22 mouse cellular contexts compared by ENCODE assay signal in genomic region chr16:24801355-24801754, GRCm38 (mm10).
A peak's percentile ranks its signal among the peaks of the same experiment; 100 is the strongest.
DNase-seq lines count a peak whose midpoint lies in the region; ATAC-seq and TF ChIP-seq lines count a peak whose summit lies in the region.
"Had no signal": no experiment of that assay in that cellular context is flagged by ENCODE, and none has a peak within 500 bp of the region (broad histone marks: within the 10 kb centered on the region; RNA-seq: fewer than 3 reads in every experiment).

No protein-coding gene starts in this region.

- H3K4me3 ChIP-seq in heart, embryonic 16.5 days (ENCODE audit: low read length) = no peak overlapping the region
- H3K4me3 ChIP-seq in lung, postnatal 0 days (ENCODE audit: low read depth, low read length) = no peak overlapping the region
- no peak overlapping the region for H3K4me3 ChIP-seq in stomach, embryonic 14.5 days (ENCODE audit: low read depth, low read length)
- H3K4me3 ChIP-seq in hindbrain, embryonic 14.5 days (replicated peaks; ENCODE audit: low read length) = no peak overlapping the region
- H3K4me3 ChIP-seq: embryonic facial prominence, embryonic 10.5 days; forebrain, embryonic 13.5 days; gastrocnemius, adult 2 months; heart, embryonic 10.5 days; heart, embryonic 15.5 days; hindbrain, embryonic 10.5 days; hindbrain, embryonic 15.5 days had no signal

- 0 out of 2 replicates have a peak overlapping the region, but pooled peaks have one; percentile 27 for H3K27ac ChIP-seq in heart, embryonic 16.5 days (ENCODE audit: low read length)
- H3K27ac ChIP-seq in lung, postnatal 0 days (ENCODE audit: low read length) = no peak overlapping the region
- H3K27ac ChIP-seq in stomach, embryonic 14.5 days (ENCODE audit: low read length) = no peak overlapping the region
- H3K27ac ChIP-seq in hindbrain, embryonic 14.5 days = no peak overlapping the region
- H3K27ac ChIP-seq: embryonic facial prominence, embryonic 10.5 days; forebrain, embryonic 13.5 days; gastrocnemius, adult 2 months; heart, embryonic 10.5 days; heart, embryonic 15.5 days; hindbrain, embryonic 10.5 days; hindbrain, embryonic 15.5 days had no signal

- H3K4me1 ChIP-seq in heart, embryonic 16.5 days (ENCODE audit: control insufficient read depth, insufficient read depth, low read length) = peaks cover 11% of the 10 kb centered on the region
- no peaks in the 10 kb centered on the region for H3K4me1 ChIP-seq in lung, postnatal 0 days (ENCODE audit: insufficient read depth, low read depth, low read length)
- H3K4me1 ChIP-seq in stomach, embryonic 14.5 days (ENCODE audit: control insufficient read depth, insufficient read depth, low read length) = no peaks in the 10 kb centered on the region
- H3K4me1 ChIP-seq in hindbrain, embryonic 14.5 days (replicated peaks; ENCODE audit: control insufficient read depth, insufficient read depth, low read length) = no peaks in the 10 kb centered on the region
- H3K4me1 ChIP-seq: embryonic facial prominence, embryonic 10.5 days; heart, embryonic 10.5 days; hindbrain, embryonic 15.5 days had no signal

- H3K9me3 ChIP-seq in heart, embryonic 16.5 days (replicated peaks; ENCODE audit: control insufficient read depth, low read length) = no peaks in the 10 kb centered on the region
- no peaks in the 10 kb centered on the region for H3K9me3 ChIP-seq in lung, postnatal 0 days (ENCODE audit: low read length)
- H3K9me3 ChIP-seq in stomach, embryonic 14.5 days (ENCODE audit: control insufficient read depth, low read depth, low read length) = no peaks in the 10 kb centered on the region
- no peaks in the 10 kb centered on the region for H3K9me3 ChIP-seq in hindbrain, embryonic 14.5 days (ENCODE audit: control insufficient read depth, low read length)
- H3K9me3 ChIP-seq: embryonic facial prominence, embryonic 10.5 days; forebrain, embryonic 13.5 days; heart, embryonic 10.5 days; heart, embryonic 15.5 days; hindbrain, embryonic 10.5 days; hindbrain, embryonic 15.5 days had no signal

- H3K36me3 ChIP-seq in heart, embryonic 16.5 days (ENCODE audit: control insufficient read depth, insufficient read depth) = no peaks in the 10 kb centered on the region
- H3K36me3 ChIP-seq in lung, postnatal 0 days (ENCODE audit: insufficient read depth, low read length) = no peaks in the 10 kb centered on the region
- H3K36me3 ChIP-seq in stomach, embryonic 14.5 days (ENCODE audit: control insufficient read depth, insufficient read depth, low read length) = no peaks in the 10 kb centered on the region
- H3K36me3 ChIP-seq in hindbrain, embryonic 14.5 days (replicated peaks; ENCODE audit: control insufficient read depth, insufficient read depth) = no peaks in the 10 kb centered on the region
- H3K36me3 ChIP-seq: embryonic facial prominence, embryonic 10.5 days; heart, embryonic 10.5 days; heart, embryonic 15.5 days; hindbrain, embryonic 10.5 days; hindbrain, embryonic 15.5 days had no signal

- 43% methylated on average over 4 of the region's 4 CpGs for WGBS in heart, embryonic 16.5 days
- WGBS in lung, postnatal 0 days = 47% methylated on average over 4 of the region's 4 CpGs
- 67% methylated on average over 4 of the region's 4 CpGs for WGBS in stomach, embryonic 14.5 days
- WGBS in hindbrain, embryonic 14.5 days = 76% methylated on average over 4 of the region's 4 CpGs

- DNase-seq in heart, adult 8-10 months (ENCODE audit: low spot score) = no peak
- peak; percentile 42 for DNase-seq in lung, postnatal 0 days (ENCODE audit: low spot score)
- no peak for DNase-seq in lung, postnatal 25 days (ENCODE audit: low spot score)
- no peak for DNase-seq in hindbrain, embryonic 14.5 days (ENCODE audit: low spot score)
- no peak for DNase-seq in cerebellum, postnatal 4 days (ENCODE audit: low spot score in 2 of 2)
- DNase-seq: adrenal gland, adult 2 months; adrenal gland, postnatal 25 days; cerebellum, adult 18-20 months; cerebellum, adult 9-11 months; cerebellum, postnatal 36 days; gastrocnemius, adult 2 months; gastrocnemius, postnatal 25 days had no signal

- TF ChIP-seq CTCF in lung, postnatal 0 days (IDR thresholded peaks at IDR 0.05) = no peak

- no peak; the same call in 1 of the 2 replicates for TF ChIP-seq EP300 in lung, postnatal 0 days (IDR thresholded peaks at IDR 0.05)

- no peak overlapping the region for H3K4me2 ChIP-seq in heart, embryonic 16.5 days (ENCODE audit: low read depth, low read length)
- H3K4me2 ChIP-seq in lung, postnatal 0 days (replicated peaks; ENCODE audit: low read depth, low read length) = no peak overlapping the region
- no peak overlapping the region for H3K4me2 ChIP-seq in stomach, embryonic 14.5 days (replicated peaks; ENCODE audit: low read depth, low read length)
- no peak overlapping the region for H3K4me2 ChIP-seq in hindbrain, embryonic 14.5 days (replicated peaks)
- H3K4me2 ChIP-seq: forebrain, embryonic 13.5 days; heart, embryonic 15.5 days; hindbrain, embryonic 15.5 days had no signal

- H3K27me3 ChIP-seq in heart, embryonic 16.5 days (ENCODE audit: control insufficient read depth, insufficient read depth, low read length) = no peaks in the 10 kb centered on the region
- H3K27me3 ChIP-seq in lung, postnatal 0 days (replicated peaks; ENCODE audit: insufficient read depth, low read length) = no peaks in the 10 kb centered on the region
- no peaks in the 10 kb centered on the region for H3K27me3 ChIP-seq in stomach, embryonic 14.5 days (ENCODE audit: control insufficient read depth, insufficient read depth, low read length)
- H3K27me3 ChIP-seq in hindbrain, embryonic 14.5 days (ENCODE audit: control insufficient read depth, insufficient read depth, low read length) = no peaks in the 10 kb centered on the region
- H3K27me3 ChIP-seq: CH12.LX; forebrain, embryonic 13.5 days; heart, embryonic 15.5 days; hindbrain, embryonic 15.5 days; Patski had no signal

- no peak overlapping the region for H3K9ac ChIP-seq in heart, embryonic 16.5 days (ENCODE audit: low read length)
- H3K9ac ChIP-seq in lung, postnatal 0 days (replicated peaks; ENCODE audit: low read depth) = no peak overlapping the region
- no peak overlapping the region for H3K9ac ChIP-seq in stomach, embryonic 14.5 days (replicated peaks; ENCODE audit: low read depth, low read length)
- H3K9ac ChIP-seq in hindbrain, embryonic 14.5 days = no peak overlapping the region
- H3K9ac ChIP-seq: forebrain, embryonic 13.5 days; heart, embryonic 15.5 days; hindbrain, embryonic 15.5 days had no signal

- no peak for ATAC-seq in heart, embryonic 16.5 days (replicated peaks; ENCODE audit: extremely low read depth, insufficient read depth, low FRiP score)
- no peak for ATAC-seq in lung, postnatal 0 days
- 0 out of 2 replicates have a peak, but pooled peaks have one; percentile 37 for ATAC-seq in stomach, embryonic 14.5 days (ENCODE audit: insufficient number of reproducible peaks, insufficient read depth, low FRiP score, low read depth)
- ATAC-seq in hindbrain, embryonic 14.5 days (ENCODE audit: low FRiP score) = no peak
- ATAC-seq: forebrain, embryonic 13.5 days; Patski had no signal
